Mouse (Mus musculus) c-Kit-positive CD71-positive TER-119-negative erythroid progenitor cells, embryonic 14.5 days (primary cell): ENCODE measurements around the gene Ly6g6d.
A peak's percentile ranks its signal among the peaks of the same experiment; 100 is the strongest.
"Not testable (repeated sequence)": the region's sequence is repeated elsewhere in the genome, so short reads cannot be mapped to it uniquely, and the experiment has no call there.

Experiments
- DNase-seq: peaks from one replicate; pipeline ENCODE4 v3.0.0-alpha.2; 2013; ENCODE audit warnings: low read depth

The Ly6g6d gene

GRCm38 (mm10) chr17:35077786-35078233, at the start of gene Ly6g6d:
TSS of gene Ly6g6d (minus strand) at chr17:35078065.
- no peak for DNase-seq

- DNase-seq = no peak
Measured at GRCm38 (mm10) chr17:35127017-35127416, 49.2 kb upstream of the Ly6g6d start.

- DNase-seq = no peak
Measured at GRCm38 (mm10) chr17:35126206-35126611, 48.3 kb upstream of the Ly6g6d start, which contains the start of gene D17H6S53E. TSS of gene D17H6S53E (plus strand) at chr17:35126373.

GRCm38 (mm10) chr17:35125578-35125977, 47.7 kb upstream of the Ly6g6d start:
- DNase-seq = no peak

GRCm38 (mm10) chr17:35125081-35125480, 47.2 kb upstream of the Ly6g6d start:
- DNase-seq = no peak

- not testable (repeated sequence) for DNase-seq
Measured at GRCm38 (mm10) chr17:35124261-35124896, 46.5 kb upstream of the Ly6g6d start.

GRCm38 (mm10) chr17:35123287-35123686, 45.4 kb upstream of the Ly6g6d start:
- not testable (repeated sequence) for DNase-seq

GRCm38 (mm10) chr17:35121871-35122303, 44.0 kb upstream of the Ly6g6d start, which contains the start of gene Csnk2b:
TSS of gene Csnk2b (minus strand) at chr17:35122053.
- DNase-seq = peak; percentile 70

GRCm38 (mm10) chr17:35121143-35121799, 43.4 kb upstream of the Ly6g6d start, which contains the start of gene Gpank1:
TSS of gene Gpank1 (plus strand) at chr17:35121455.
- DNase-seq = peak; percentile 97

- no peak for DNase-seq
Measured at GRCm38 (mm10) chr17:35120745-35121142, 42.9 kb upstream of the Ly6g6d start.

- DNase-seq = no peak
Measured at GRCm38 (mm10) chr17:35115046-35116019, 37.5 kb upstream of the Ly6g6d start, which contains the start of gene Ly6g5b. TSS of gene Ly6g5b (minus strand) at chr17:35115428.

- no peak for DNase-seq
Measured at GRCm38 (mm10) chr17:35111774-35112173, 33.9 kb upstream of the Ly6g6d start.

- DNase-seq = no peak
Measured at GRCm38 (mm10) chr17:35108097-35108496, 30.2 kb upstream of the Ly6g6d start, which contains the start of gene Ly6g5c. TSS of gene Ly6g5c (plus strand) at chr17:35108279.

- no peak for DNase-seq
Measured at GRCm38 (mm10) chr17:35106522-35106921, 28.7 kb upstream of the Ly6g6d start.

- no peak for DNase-seq
Measured at GRCm38 (mm10) chr17:35105740-35106389, 28.0 kb upstream of the Ly6g6d start.

- DNase-seq = peak; percentile 74
Measured at GRCm38 (mm10) chr17:35104754-35105153, 26.9 kb upstream of the Ly6g6d start.

GRCm38 (mm10) chr17:35104079-35104478, 26.2 kb upstream of the Ly6g6d start:
- DNase-seq = no peak

- no peak for DNase-seq
Measured at GRCm38 (mm10) chr17:35103221-35103690, 25.4 kb upstream of the Ly6g6d start.

- no peak for DNase-seq
Measured at GRCm38 (mm10) chr17:35102299-35102698, 24.4 kb upstream of the Ly6g6d start.

- no peak for DNase-seq
Measured at GRCm38 (mm10) chr17:35101161-35101560, 23.3 kb upstream of the Ly6g6d start.

- no peak for DNase-seq
Measured at GRCm38 (mm10) chr17:35100196-35100765, 22.4 kb upstream of the Ly6g6d start.
